Mouse (Mus musculus) cortical plate, adult 2 months (tissue): ENCODE measurements at regions not wholly inside any gene's neighbourhood (a gene's known extent, or its start where the extent isn't known, plus 50 kb on each side); places are given as distances from the start of the nearest gene placed in this dataset.

Source experiments
- CTCF ChIP-seq: fragments of 200-500 bp; IDR thresholded peaks from 2 replicates; pipeline ENCODE4 v1.5.1; 2011; ENCODE audit warnings: mild to moderate bottlenecking, control low read depth, low read length; ENCODE audit not compliant: insufficient read depth; ENCODE audit errors: extremely low read depth
- POLR2A ChIP-seq: fragments of 200-500 bp; IDR thresholded peaks from 2 replicates; pipeline ENCODE4 v1.6.1; 2011; ENCODE audit warnings: mild to moderate bottlenecking, low read length, control low read depth; ENCODE audit not compliant: insufficient read depth; ENCODE audit errors: extremely low read depth

DNA sequence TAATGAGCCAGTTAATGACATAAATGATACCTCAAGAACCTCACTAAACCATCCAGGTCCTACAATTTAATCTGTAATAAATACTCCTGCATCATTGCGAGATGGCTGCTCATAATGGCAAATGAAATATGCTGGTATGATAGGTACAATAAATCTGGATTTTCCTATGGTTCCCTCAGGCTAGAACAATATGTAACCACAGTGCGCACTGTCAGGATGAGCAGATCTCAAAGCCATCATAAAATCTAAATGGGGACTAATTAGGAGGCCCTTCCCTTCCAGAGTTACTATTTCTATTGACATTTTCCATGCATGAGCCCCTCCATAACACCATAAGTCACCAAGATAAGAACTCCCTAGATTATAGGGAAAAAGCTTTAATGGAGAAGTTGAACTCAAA, 379.8 kb downstream of the Gpd2 start:
- no peak for TF ChIP-seq CTCF
- no peak for TF ChIP-seq POLR2A
